Mouse (Mus musculus) cerebellum, adult 11-12 months (tissue): ENCODE measurements at regions not wholly inside any gene's neighbourhood (a gene's known extent, or its start where the extent isn't known, plus 50 kb on each side); places are given as distances from the start of the nearest gene placed in this dataset.

Experiments used
- DNase-seq: peaks from one replicate; pipeline ENCODE4 v3.0.0; 2022

DNA sequence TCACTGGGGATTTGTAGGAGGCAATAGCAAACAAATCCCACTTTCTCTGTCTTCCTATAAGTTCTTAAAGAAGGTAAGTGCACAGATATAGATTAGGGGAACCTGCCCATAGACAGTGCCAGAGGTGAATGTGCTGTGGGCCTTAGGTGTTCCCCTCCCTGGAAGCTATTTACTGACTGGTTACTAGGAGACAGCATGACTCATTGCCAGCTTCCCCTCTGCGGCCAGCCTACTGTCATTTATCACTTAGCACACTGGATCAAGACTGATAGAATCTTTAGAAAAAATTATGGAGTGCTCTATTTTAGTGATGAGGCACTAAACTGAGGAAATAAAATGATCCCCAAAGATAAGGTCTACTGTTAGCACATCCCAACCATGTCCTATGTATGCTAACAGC is 187.3 kb upstream of the Nrp1 start:
- DNase-seq, result no peak

DNA sequence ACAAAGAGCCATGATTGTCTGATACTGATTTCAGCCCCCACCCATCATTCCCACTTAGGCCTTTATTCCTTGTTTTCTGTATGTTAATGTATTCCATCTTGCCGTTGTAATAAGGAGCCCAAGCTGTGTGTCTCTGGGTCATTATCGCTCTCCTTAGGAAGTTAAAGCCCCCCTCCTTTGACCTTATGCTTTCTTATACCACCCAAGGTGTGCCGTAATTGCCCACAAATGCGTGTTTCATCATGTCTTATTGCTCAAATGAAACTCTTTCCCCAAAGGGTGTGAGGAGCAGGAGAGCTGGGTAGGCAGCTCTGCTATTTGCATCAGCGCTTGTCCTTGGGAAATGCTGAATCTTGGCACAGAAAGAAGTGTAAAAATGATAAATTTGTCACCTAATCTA is 178.2 kb upstream of the Nrp1 start:
- DNase-seq, result no peak

DNA sequence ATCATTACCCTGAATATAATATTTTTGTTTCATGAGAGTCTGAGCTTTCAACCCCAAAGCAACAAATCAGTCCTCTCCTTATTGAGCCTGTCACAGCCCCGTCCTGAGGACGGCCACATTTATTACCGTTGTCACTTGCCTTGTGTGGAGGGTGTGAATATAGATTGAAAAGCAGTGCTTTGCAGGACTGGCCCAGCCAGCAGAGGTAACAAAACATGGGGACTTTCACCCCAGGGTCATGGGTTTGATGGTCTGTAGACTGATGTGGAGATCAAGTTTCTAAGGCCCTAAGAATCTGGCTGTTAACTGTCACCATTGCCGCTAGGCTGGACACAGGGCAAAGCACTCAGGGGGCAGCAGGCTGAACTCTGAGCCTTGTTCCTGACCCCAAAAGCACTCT is 175.3 kb upstream of the Nrp1 start:
- no peak for DNase-seq

DNA sequence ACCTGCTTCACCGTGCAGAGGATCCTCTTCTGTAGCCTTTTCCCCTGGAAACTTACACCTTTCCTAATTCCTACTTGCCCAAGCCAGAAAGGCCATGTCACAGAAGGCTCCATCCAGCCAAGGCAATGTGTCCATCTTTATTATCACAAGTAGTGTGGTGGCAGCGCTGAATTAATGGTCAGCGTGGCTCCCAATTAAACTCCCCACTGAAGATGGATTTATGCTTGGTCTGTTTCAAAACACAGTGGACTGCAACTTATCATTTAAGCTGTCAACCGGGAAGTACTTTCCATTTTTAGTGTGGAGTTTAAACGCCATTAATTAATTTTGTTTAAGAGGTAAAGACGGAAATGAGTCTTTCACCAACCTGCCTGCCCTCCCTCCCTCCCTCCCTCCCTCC is 170.1 kb upstream of the Nrp1 start:
- no peak for DNase-seq

DNA sequence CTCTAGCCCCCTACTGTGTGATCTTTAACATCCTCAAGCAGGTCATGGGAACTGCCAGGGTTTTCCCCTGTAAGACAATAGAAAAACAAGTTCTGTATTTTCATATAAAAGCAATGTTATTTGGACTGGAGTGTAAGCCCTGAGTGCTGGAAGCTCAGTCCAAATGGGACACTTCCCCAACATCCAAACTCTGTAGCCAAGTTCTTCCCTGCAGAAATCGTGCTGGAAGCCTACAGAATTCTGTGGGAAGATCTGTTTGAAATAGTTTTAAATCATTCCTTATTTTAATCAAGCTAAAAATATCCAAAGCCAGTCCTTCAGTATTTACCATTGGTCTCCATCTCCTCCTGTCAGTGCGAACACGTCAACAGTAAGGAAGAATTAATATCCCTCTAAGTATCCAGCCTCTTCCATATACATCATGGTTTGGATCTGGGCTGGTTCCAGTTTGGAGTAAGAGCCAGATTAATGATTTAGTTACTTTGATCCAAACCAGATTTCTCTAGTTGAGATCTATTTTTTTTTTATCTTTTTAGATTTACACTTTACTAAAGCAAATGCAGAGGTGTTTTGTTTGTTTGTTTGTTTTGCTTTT is 165.0 kb upstream of the Nrp1 start:
- DNase-seq, result no peak

DNA sequence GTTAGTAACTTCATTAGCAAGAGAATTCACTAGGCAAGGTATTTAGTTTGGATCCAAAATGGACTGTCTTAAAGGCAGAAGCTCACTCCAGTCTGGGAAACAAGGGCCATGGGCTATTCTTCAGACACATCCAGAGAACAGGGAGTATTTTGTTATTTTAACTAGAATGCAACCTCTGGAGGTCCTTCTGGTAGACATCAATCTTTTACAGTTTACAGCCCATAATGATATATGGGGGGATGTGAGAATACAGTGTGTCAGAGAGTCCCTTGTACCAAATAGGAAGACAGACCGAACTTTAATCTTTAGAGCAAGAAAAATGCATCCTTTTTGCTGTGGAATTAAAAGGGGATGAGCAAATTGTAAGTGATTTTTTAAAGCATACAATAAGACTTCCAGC is 157.6 kb upstream of the Nrp1 start:
- DNase-seq, result no peak

DNA sequence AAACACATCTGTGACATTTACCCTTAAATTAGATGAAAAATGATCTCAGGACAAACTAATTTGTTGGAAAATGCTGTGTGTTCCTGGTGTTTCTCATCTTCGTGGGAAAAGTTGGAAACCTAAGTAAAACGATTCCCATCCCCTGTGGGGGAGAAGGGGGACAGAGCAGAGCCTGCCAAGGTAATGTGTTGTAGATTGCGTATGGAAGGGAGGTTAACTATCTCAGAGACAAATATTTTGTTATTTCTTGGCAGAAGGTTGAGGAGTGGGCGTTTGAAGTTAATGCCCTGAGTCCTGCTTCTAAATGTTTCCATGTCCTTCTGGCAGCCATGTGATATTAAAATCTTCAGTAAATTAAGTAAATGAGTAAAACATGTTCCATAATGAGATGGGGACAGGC is 156.8 kb upstream of the Nrp1 start:
- DNase-seq, result no peak

DNA sequence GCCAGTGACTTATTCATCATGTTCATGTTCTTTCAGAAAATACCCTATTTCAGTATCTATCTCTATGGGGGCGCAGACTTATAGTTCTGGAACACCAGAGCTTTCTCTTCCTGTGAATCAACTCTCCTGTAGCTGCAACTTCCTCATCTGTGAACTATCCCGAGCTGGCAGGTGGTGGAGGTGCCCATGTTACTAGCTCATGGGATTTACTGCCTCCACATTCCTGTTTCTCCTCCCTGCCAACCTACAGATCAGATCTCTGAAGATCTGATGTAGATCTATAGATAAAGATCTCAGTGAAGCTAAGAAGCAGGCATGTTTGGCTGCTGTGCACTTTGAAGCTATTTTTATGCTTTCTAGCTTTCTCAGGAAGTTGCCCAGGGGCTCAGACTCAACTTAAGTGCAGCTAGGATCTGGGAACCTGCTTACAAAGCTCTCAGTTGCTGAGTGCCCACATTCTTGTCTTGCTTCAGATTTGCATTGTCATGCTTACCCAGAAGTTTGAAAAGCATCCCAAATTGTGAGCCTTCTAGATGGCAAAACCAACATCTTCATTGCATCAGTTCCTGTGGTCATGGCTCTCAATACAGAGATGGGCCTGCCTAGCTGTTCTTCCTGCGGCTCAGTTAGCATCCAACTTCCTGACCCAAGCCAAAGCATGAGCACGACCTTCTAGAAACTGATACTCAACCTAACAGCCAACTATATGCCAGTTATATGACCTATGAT is 156.1 kb upstream of the Nrp1 start:
- no peak for DNase-seq

DNA sequence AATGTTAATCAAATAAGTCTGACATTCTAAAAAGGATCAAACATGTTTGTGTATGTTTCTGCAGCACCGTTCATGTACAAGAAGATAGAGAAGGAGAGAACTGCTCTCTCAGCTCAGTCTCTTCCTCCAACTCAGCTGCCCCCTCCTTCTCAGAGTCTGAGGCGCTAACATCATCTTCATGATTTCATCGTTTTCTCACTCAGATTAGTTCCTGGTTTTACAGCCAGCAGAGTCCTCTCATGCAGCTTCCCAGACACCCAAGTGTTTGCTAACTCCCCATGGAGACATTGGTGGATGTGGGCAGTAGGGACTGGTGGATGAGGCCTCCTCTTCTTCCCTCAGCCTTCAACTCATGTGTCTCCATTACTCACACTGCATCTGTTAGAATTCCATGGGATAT is 153.6 kb upstream of the Nrp1 start:
- no peak for DNase-seq

DNA sequence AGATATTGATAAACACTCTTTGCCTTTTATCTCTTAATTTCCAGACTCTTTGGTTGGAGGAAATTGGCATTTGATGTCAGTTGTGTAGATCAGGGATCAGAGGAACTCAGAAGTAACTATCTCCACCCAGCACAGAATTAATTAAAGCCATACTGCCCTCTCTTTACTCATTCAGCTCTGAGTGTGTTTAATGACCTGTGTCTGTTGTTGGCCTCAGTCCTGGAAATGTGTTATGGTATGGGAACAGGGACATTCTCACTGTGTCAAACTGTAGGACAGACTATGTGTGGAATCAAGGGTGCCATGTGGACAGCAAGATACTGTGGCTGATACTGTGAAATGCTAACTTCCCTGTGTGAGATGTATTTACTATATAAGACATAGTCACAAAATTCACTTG is 151.3 kb upstream of the Nrp1 start:
- DNase-seq, result no peak

DNA sequence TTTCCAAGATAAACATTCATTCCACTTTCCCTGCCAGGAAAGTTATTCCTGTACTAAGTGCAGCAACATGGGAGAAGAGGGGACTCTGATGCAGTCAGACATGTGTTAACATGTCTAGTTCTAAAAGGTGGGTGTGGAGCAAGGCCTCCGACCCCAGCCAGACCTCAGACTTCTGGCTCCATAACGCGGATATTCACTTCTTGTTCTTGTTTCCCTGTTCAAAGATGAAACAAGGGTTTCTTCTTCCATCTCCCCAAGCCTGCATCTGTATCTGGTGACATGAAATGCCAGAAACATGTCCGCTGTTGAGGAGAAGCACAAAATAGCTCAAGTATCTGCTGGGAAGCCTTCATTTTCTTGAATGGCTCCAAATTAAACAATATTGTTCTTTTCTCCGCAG is 147.6 kb upstream of the Nrp1 start:
- DNase-seq, result no peak

DNA sequence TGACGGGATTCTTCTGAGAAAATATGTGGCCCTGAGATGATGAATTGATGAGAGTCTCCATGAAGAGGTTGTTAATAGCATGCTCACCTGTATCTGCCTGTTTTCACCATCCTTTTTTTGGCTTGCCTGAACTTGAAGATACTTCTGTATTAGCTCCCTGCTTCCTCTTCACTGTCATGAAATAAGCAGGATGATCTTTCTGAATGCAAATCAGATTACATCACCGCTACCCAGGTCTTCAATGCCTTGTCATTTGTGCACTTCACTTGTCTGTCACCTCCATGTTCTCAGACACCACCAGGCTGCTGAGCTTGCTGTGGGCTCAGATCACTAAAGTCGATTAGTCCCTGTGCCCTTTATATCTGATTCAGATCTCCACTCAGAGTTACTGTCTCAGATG is 146.2 kb upstream of the Nrp1 start:
- no peak for DNase-seq

DNA sequence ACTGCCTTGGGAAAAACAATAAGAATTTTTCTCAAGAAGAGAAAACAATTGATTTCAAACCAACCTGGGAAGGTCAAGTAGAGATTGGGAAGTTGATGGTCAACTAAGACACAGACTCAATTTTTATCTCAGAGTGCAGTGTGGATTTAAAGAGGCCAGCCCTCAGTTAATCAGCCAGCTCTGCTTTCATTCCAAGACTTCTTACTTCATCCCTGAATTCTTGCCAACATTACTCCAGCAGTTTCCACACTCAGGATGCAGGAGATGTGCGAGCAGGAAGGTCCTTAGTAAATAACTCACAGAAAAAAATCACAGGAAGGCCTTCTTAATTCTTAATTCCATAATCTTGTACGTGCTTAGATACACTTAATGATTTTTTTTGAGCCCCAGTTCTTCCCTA is 144.1 kb upstream of the Nrp1 start:
- no peak for DNase-seq

DNA sequence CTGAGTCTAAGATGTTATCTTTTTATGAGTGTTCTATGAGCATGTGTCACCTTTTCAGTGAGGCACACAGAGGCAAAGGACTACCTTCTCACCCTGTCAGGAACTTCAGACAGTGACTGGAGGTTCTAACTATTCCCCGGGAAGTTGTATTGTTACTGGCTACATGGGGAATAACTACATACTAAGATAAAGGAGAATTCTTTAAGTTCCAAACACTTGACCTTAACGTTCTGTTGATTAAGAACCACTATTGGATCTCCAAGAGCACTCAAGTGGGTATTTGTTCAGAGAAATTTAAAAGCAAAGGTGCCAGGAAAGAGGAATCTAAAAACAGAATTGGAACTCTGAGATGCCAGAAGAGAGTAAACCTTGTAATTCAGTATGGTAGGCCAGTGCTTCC is 139.5 kb upstream of the Nrp1 start:
- no peak for DNase-seq

DNA sequence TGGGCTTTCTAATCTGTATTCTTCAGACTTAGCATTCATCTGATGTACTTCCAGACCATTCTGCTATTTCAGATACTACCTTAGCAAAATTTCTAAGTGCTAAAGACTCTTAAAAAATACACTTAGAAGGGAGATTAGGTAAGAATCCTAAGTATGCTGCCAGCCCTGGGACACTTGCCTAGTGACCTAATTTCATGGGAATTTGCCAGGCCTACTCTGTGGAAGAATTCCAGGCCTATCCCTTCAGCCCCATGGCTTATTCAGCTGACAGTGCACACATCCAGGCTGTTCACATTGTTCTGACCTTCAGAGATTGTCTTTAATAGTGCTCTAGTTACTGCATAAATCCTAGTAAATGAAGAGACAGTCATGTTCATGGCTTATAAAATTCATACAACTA is 138.9 kb upstream of the Nrp1 start:
- peak; percentile 67 for DNase-seq

DNA sequence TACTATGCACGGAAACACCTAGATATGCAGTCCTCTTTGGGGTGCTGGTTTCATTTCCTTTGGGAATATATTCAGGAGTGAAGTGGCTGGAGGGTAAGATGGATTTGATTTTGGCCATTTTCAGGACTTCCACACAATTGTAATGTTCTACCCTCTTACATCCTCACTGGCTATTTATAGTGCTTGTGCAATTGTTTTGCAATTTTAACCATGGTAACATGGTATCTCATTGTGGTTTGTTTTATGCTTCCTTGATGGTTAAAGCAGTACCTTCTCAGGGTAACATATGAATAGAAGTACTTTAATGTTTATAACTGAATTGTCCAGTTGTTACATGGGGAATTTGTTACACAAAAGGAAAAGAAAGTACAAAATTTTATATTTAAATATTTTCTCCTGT is 135.3 kb upstream of the Nrp1 start:
- DNase-seq, result no peak

DNA sequence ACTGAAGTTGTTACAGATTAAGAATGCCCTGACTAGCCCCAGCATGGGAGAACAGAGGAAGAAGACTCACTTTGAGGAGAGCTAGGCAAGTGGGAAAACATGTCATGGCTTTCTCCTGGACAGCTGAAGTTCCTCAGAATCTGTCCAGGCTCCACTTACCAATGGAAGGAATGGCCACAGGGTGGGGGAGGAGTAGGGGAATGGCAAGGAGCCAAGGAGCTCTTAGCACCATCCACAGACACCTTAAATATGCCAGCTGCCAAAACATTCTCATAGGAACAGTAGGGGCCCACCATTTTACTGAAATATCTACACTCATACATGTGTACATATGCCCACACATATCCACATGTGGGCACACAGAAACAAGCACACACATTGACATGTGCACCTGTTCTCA is 134.9 kb upstream of the Nrp1 start:
- DNase-seq, result no peak

DNA sequence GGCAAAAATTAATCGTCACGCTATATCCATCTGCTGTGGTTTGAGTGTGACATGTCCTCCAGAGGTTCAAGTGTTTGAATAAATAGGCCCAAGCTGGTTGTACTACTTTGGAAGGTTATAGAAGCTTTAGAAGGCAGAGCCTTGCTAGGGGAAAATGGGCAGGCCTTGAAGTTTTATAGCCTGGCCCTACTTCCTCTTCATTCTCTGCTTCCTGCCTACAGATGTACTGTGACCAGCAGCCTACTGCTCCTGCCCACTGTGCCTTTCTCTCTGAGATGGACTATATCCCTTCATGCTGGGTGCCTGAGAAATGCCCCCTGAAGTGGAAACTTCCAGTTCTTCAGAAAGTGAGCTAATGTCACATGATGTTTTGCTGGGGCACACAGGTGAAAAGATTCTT is 133.3 kb upstream of the Nrp1 start:
- no peak for DNase-seq

DNA sequence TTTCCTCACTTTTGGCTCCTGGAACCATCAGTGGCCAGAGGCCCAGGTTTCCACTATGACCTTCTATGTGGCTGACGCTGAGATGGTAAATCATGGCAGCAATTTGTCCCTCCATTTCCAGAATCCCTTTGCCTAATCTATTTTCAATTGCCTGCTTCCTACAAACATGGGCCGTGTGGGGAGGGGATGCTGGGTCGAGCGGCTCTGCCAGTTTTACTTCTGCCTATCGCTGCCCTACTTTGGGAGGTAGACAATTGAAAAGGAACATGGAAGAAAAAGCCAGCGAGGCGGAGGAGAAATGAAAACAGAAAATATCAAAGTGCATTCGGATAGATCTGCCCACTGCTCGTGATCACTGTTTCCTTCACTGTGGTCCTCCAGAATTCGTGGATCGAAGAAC is 123.3 kb upstream of the Nrp1 start:
- no peak for DNase-seq

DNA sequence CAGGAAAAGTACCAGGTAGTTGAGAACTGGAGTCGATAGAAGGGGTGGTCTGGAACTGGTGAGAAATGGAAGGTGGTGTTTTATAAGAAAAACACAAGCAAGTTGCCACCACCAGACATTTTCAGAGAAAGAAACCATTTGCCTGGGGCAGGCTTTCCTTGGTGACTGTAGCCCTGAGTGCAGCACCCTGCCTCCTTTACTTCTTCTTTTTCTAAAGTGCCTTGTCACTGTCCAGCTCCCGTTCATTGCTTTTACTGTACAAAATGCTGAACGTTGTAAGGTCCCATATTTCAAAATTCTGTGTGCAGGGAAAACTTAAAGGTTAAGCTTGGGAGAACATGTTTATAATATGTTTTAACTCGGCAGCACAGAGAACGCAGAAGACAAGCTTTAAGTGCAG is 122.9 kb upstream of the Nrp1 start:
- DNase-seq, result no peak

DNA sequence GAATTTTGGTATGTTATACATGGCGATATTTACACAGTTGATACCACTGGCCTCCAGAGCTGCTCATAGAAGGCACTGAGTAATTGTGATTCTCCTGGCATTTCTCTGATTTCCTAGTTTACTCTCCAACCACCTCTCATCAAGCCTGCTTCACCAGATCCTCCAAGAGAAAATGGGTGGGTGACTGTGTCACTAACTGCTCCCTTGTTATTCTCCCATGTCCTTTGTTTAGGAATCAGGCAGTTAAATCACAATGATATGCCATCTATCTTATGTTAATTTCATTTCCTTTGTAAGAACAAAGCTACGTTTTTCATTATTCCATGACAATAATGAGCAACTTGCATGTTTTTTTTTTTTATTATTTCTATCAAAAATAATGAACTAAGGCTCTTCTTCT is 122.3 kb upstream of the Nrp1 start:
- DNase-seq, result no peak

DNA sequence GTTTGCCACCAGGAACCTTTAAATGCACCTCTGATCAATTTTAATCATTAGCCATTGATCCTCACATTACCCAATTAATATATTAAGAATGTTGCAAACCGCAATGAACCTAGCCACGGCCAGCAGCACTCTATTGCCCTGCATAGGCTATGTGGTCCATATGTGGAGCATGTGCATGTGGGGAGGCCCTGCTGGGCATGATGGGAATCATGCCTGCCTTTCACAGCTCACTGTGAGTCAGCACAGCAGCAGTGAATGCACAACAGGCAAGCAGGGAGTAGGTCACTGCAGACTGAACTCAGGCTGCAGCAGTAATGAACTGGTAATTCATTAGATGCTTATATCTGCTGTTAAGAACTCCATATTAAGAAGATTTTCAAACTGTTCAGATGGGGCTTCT is 119.5 kb upstream of the Nrp1 start:
- no peak for DNase-seq

DNA sequence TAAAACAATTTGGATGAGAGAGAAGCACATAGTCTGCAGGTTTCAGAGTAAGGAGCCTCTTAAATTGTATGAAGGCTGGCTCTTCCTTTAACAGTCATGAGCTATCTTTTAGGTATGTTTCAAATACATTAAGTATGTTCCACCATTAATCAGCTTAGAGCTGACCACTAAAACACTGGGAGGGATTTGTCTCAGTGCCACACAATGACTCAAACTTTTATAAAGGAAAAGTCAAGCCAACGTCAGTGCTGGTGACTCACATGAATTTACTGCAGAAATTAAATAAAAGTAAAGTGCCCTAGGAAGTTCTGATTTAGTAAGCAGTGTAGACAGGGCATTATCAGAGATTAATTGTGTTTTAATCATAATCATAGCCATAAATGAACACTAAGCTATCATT is 118.6 kb upstream of the Nrp1 start:
- DNase-seq, result no peak

DNA sequence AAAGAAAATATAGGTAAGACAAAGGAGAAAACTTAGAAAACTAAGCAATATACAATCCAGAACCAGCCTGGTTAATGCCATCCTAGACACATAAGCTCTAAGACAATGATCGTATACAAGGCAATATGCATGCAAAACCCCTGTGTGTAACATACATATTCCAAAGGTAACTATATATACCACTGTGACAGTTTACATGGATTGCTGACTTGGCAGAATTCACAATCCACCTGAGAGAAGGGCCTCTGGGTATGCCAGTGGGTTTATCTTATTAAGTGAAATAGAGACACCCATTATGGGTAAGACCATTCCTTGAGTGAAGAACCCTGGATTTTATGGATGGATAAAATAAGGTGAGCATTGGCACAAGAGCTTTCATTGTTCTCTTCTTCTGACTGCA is 117.2 kb upstream of the Nrp1 start:
- no peak for DNase-seq

DNA sequence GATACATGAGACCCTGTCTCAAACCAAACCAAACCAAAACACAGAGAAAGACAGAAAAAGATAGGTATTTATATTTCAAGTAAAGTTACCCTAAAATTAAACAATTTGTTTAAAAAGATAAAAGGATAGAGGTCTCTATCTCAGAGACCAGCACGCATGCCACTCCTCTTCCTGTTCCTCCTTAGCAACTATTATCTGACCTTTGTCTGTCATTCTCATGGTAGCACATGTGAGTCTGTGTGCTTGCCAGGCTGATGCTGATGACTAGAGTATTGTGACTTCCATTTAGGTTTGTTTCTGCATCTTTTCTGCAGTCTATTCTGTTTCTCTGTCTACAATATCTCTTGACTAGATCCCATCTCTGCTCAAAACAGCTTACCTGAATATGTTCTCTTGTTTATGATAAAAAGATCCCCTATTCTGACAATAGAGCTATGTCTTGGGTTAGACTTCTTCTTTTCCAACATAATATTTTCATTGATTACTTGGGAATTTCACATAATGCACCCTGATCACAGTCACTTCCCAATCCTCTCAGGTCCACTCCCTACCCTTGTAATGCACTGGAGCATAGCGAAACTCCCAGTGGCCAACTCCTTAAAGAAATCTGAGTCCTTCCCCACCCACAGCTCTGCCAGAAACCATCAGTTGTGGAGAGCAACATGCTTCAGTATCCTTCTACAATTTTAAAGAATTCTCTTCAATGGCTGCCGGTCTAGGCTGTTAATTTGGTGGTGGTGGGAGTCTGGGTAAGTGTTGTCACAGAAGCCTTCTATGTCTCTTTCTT is 115.7 kb upstream of the Nrp1 start:
- no peak for DNase-seq
